Mouse (Mus musculus) spleen, adult 12 weeks (tissue): Measurements from ENCODE around the gene Bves.
"Not testable (repeated sequence)": the region's sequence is repeated elsewhere in the genome, so short reads cannot be mapped to it uniquely, and the experiment has no call there.

ENCODE experiments used
- DNase-seq: peaks from one replicate; pipeline ENCODE4 v3.0.0; 2022; ENCODE audit warnings: low spot score

The Bves gene

DNA sequence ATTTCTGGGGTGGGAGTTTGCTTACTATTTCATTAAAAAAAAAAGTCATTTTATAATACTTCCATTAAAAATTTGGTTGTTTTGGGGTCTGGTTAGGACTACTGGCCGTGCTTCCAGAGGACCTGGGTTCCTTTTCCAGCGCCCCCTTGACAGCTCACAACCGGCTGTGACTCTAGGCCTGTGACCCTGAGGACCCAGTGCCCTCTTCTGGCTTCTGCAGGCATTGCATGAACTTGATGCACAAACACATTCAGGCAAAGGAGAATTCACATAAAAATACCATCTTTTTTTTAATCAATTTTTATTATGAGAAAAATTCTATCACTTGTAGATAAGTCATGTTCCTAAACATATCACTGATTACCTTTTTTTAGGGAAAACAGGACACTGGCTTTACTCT, 12.6 kb downstream of the Bves start:
- not testable (repeated sequence) for DNase-seq

DNA sequence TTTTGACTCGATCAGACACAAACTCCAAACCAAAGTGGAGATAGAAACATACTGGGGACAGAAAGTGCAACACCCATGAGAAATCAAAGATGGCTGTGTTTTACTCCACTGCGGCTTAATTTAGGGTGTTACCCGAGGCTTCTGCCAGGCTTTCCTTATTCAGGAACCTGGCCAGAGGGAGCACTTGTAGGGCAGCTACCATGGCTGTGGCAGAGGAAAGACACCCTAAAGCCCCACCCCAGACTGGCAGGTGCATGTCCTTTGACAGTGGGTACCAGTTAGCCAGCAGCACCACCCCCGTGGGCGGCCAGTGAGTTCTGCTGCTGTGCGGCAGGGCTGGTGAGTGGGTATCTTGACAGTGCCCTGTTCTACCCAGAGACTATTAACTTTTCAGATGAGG, 20.5 kb downstream of the Bves start:
- no peak for DNase-seq

- DNase-seq: no peak
These were observed 27.8 kb downstream of the Bves start for GRCm38 (mm10) chr10:45363396-45363795.

DNA sequence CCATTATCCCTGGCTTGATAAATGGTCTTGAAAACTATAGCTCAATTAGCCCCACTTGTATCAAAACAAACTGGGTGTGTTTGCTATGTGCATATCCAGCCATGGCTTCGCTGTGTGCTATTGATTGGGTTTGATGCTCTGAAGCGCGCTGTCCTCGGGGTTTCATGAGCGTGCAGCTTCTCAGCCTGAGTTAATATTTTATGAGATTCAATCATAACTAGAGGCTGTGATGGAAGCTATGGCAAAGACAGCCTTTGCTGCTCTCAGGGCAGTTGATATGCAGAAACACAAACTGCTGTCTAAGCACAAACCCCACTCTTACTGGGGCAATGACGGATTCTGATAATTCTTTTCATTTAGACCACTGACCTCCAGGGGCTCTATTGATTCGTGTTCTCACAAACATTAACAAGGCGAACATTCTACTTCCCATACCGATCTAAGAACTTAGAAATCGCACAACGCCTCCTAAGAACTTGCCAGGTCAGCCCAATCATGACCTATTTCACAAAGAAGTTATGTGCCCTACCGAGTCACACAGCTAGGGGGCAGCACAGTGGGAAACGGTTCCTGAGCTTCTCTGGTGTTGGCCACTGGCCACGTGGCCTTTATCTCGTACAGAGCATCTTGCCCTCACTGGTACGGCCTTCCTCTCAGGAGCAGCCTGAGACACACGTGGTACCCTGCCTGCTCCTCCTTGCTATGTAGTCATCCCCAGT, 31.6 kb downstream of the Bves start:
- no peak for DNase-seq

DNA sequence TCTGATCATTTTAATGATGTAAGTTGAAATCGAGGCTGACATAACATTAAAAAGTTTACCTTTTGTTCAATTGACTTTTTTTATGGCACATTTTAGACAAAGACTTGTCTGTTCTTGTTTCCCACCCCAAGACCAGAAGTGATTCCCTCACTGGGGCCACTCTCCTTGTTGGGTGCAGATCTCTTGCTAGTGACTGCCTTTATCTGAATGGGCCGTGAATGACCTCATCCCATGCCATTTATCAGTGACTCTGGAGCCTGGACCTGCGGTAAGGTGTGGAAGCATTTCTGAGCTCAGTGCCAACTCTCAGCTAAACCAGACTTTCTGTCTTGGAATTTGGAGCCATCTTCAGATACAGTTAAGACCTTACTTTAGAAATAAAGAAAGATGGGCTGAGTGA, 34.1 kb downstream of the Bves start:
- DNase-seq: no peak

GRCm38 (mm10) chr10:45370545-45370944, 35.0 kb downstream of the Bves start:
- DNase-seq: no peak

DNA sequence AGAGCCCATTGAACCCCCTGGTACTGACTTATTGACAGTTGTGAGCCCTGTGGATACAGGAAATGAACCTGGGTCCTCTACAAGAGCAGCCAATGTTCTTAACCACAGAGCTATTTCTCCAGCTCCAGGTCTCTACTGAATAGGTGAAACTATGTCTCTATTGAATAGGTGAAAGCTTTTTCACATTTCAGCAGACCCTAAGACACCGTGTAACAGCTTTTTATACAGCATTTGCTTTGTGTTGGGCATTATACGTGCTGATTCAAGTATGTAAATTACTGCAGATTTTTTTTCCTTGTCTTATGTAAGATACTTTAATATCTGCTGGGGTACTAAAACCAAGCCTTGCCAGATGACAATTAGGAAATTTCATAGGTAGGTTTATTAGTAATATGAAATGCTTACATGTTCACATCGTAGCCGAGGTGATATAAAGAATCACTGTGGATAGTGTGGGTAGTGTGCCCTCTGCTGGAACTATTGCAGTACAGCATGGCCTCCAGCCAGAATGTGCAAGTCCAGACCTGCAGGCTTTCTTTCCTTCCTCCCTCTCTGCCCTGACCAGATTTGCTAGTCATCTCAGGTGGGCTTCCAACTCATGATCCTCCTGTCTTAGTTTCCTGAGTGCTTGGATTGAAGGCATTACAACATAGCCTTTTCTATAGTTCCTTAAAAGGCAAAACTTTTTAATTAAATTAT, 37.6 kb downstream of the Bves start:
- DNase-seq: no peak

- no peak for DNase-seq
These were observed 42.7 kb downstream of the Bves start for GRCm38 (mm10) chr10:45378269-45378668.

GRCm38 (mm10) chr10:45381937-45382636, 46.5 kb downstream of the Bves start:
- no peak for DNase-seq

- DNase-seq: no peak
These were observed 47.0 kb downstream of the Bves start for GRCm38 (mm10) chr10:45382637-45382958.

- no peak for DNase-seq
These were observed 62.6 kb downstream of the Bves start for GRCm38 (mm10) chr10:45398211-45398610.

DNA sequence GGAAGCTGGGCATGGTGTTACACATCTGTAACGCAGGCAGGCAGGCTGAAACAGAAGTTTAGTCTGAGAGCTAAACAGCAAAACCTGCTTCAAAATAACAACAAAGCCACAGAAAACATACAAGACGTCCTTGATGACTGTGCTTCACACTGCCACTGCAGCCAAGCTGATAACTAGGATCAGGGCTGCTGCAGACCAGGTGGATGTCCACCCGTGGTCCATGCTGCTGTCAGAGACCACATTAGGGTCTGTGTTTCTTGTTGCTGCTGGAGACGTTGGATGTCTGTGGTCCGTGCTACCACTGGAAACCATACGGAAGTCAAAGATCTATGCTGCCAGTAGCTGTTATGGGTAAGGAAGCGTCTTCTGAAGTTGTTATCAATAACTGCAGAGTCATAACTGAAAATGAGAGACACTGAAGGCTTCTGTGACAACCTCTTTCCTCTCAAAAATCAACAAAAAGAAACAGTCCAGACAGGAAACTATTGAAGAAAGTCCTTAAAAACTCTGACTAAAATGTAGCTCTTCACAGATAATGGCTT, 64.2 kb downstream of the Bves start:
- DNase-seq: no peak

GRCm38 (mm10) chr10:45410624-45411341, 75.2 kb downstream of the Bves start:
- DNase-seq: no peak

- no peak for DNase-seq
These were observed 76.2 kb downstream of the Bves start for GRCm38 (mm10) chr10:45411741-45412140.

DNA sequence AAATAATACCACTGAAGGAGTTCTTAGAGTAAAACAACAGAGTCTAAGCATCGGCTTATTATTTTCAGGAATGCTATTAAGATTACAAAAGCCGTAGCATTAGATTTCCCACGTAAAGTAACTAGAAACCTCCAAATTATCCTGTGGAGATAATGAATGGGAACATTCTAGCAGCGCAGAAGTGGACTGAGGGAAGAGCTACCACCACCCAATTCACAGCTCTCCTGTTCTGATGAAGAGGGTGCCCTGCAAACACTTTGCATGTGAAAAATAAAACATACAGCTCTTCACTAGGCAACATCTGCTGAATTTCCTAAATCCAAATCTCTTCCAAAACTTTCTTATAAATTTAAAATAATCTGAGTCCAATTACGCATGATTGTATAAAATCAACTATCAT, 76.6 kb downstream of the Bves start:
- no peak for DNase-seq
